22 mouse cellular contexts compared by ENCODE assay signal in genomic region chr2:35407878-35408277, GRCm38 (mm10). TPM values are rescaled to one million over a fixed set of nuclear protein-coding genes. Genes with fewer than 3 reads are reported as not detected.
"Had no signal": no experiment of that assay in that cellular context is flagged by ENCODE, and none has a peak within 500 bp of the region (broad histone marks: within the 10 kb centered on the region; RNA-seq: fewer than 3 reads in every experiment).

No protein-coding gene starts in this region.

- H3K27me3 ChIP-seq: limb, embryonic 15.5 days; liver, embryonic 12.5 days; neural tube, embryonic 13.5 days had no signal

- H3K4me2 ChIP-seq: limb, embryonic 15.5 days; liver, embryonic 12.5 days; lung, embryonic 14.5 days; neural tube, embryonic 13.5 days had no signal

- H3K27ac ChIP-seq: limb, embryonic 15.5 days; liver, embryonic 12.5 days; midbrain, embryonic 10.5 days; neural tube, embryonic 13.5 days had no signal

- H3K9ac ChIP-seq: limb, embryonic 15.5 days; liver, embryonic 12.5 days; lung, embryonic 14.5 days; neural tube, embryonic 13.5 days had no signal

- H3K4me1 ChIP-seq: limb, embryonic 15.5 days; neural tube, embryonic 13.5 days had no signal

- DNase-seq: kidney, postnatal 25 days; layer of hippocampus, adult 9-11 months; layer of hippocampus, postnatal 36 days; lung, postnatal 10 days; midbrain, embryonic 14.5 days; retina, postnatal 1 day; right cerebral cortex, postnatal 4 days; spleen, adult 18-20 months; thymus, adult 18-20 months; thymus, postnatal 14 days had no signal

- H3K9me3 ChIP-seq: limb, embryonic 15.5 days; liver, embryonic 12.5 days; midbrain, embryonic 10.5 days; neural tube, embryonic 13.5 days had no signal

- ATAC-seq: liver, embryonic 12.5 days had no signal

- H3K36me3 ChIP-seq: midbrain, embryonic 10.5 days; neural tube, embryonic 13.5 days had no signal

- H3K4me3 ChIP-seq: limb, embryonic 15.5 days; liver, embryonic 12.5 days; midbrain, embryonic 10.5 days; myocyte; neural tube, embryonic 13.5 days had no signal

RNA-seq across cellular contexts. Expression of gene 4930402F06Rik, which starts 10.9 kb away (rescaled TPM):
- total RNA-seq: layer of hippocampus, adult 18-20 months; layer of hippocampus, postnatal 36 days; left cerebral cortex, adult 8-10 months; left cerebral cortex, postnatal 25 days had no signal
- polyA plus RNA-seq: limb, embryonic 11.5 days; limb, embryonic 15.5 days; liver, embryonic 12.5 days; liver, embryonic 16.5 days; lung, embryonic 14.5 days; midbrain, embryonic 10.5 days; midbrain, embryonic 14.5 days; myocyte; neural tube, embryonic 13.5 days; stomach, embryonic 14.5 days had no signal

RNA-seq across cellular contexts. Expression of gene 4930568D16Rik, which starts 40.3 kb away (rescaled TPM):
- total RNA-seq: layer of hippocampus, adult 18-20 months; layer of hippocampus, postnatal 36 days; left cerebral cortex, adult 8-10 months; left cerebral cortex, postnatal 25 days had no signal
- polyA plus RNA-seq: limb, embryonic 11.5 days; limb, embryonic 15.5 days; liver, embryonic 12.5 days; liver, embryonic 16.5 days; lung, embryonic 14.5 days; midbrain, embryonic 10.5 days; midbrain, embryonic 14.5 days; myocyte; neural tube, embryonic 13.5 days; stomach, embryonic 14.5 days had no signal
